Comparison of ENCODE assay signal across 8 mouse cellular contexts in the genomic region with DNA sequence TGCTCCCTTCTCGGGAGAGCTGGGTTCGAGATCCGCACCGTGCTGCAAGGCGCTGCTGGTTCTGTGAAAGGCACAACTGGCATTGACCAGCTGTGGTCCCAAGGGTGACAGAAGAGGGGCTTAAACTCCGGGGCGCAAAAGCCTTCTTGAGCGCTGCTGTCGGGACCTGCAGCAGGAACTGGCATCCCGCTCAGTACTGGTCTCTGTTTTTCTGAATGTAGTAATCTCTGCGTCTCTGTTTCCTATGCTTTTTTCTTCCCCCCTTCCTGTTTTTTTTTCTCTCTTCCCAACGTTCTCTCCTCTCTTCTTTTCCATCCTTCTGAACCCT. TPM values are rescaled to one million over a fixed set of nuclear protein-coding genes. Genes with fewer than 3 reads are reported as not detected.
DNase-seq lines count a peak whose midpoint lies in the region; ATAC-seq and TF ChIP-seq lines count a peak whose summit lies in the region.

No protein-coding gene starts in this region.

- peak overlapping the region; percentile 67 for H3K4me2 ChIP-seq in hindbrain, embryonic 14.5 days (replicated peaks)
- H3K4me2 ChIP-seq in midbrain, embryonic 16.5 days (ENCODE audit: low read length), result peak overlapping the region; percentile 86

- intact Hi-C loops in left cerebral cortex, adult 2 months (cut with DNase I), result loop anchor here (5.0 to 10.0 kb wide), 2 partner anchors 357 to 456 kb away; no protein-coding TSS in a partner anchor

- DNase-seq in left cerebral cortex, adult 2 months (ENCODE audit: extremely low spot score in 1 of 2, low spot score in 2 of 2), result peak in 1 of 2 experiments; percentile 18
- no peak for DNase-seq in left cerebral cortex, adult 9 months (ENCODE audit: low spot score in 2 of 2)
- DNase-seq in hindbrain, embryonic 14.5 days (ENCODE audit: low spot score), result no peak
- no peak for DNase-seq in urinary bladder, adult 2 months (ENCODE audit: low spot score)
- no peak for DNase-seq in retina, postnatal 1 day
- DNase-seq in kidney, postnatal 25 days, result no peak

- H3K9me3 ChIP-seq in hindbrain, embryonic 14.5 days (ENCODE audit: control insufficient read depth, low read length), result no peaks in the 10 kb centered on the region
- no peaks in the 10 kb centered on the region for H3K9me3 ChIP-seq in midbrain, embryonic 16.5 days (replicated peaks; ENCODE audit: control insufficient read depth, low read length, poor library complexity, severe bottlenecking)

- WGBS in hindbrain, embryonic 14.5 days, result 3% methylated on average over 12 of the region's 12 CpGs
- 2% methylated on average over 12 of the region's 12 CpGs for WGBS in midbrain, embryonic 16.5 days

- H3K27ac ChIP-seq in left cerebral cortex, adult 2 months, result peak overlapping the region; percentile 96
- H3K27ac ChIP-seq in embryonic fibroblast, embryonic 13.5 days (ENCODE audit: insufficient read depth, low read length), result no peak overlapping the region
- peak overlapping the region; percentile 86 for H3K27ac ChIP-seq in hindbrain, embryonic 14.5 days
- H3K27ac ChIP-seq in midbrain, embryonic 16.5 days (ENCODE audit: low read length), result peak overlapping the region; percentile 92

- TF ChIP-seq CTCF in left cerebral cortex, adult 2 months (IDR thresholded peaks at IDR 0.05), result no peak
- TF ChIP-seq CTCF in embryonic fibroblast, embryonic 13.5 days (IDR thresholded peaks at IDR 0.05; ENCODE audit: borderline replicate concordance, insufficient read depth, low read length), result no peak

- H3K9ac ChIP-seq in hindbrain, embryonic 14.5 days, result peak overlapping the region; percentile 59
- H3K9ac ChIP-seq in midbrain, embryonic 16.5 days (ENCODE audit: low read depth, low read length), result peak overlapping the region; percentile 81

- H3K4me1 ChIP-seq in embryonic fibroblast, embryonic 13.5 days (ENCODE audit: control insufficient read depth, insufficient read depth, low read length), result no peaks in the 10 kb centered on the region
- H3K4me1 ChIP-seq in hindbrain, embryonic 14.5 days (replicated peaks; ENCODE audit: control insufficient read depth, insufficient read depth, low read length), result no peaks in the 10 kb centered on the region
- peaks cover 3% of the 10 kb centered on the region for H3K4me1 ChIP-seq in midbrain, embryonic 16.5 days (ENCODE audit: control insufficient read depth, insufficient read depth, low read length)

- TF ChIP-seq POLR2A in embryonic fibroblast, embryonic 13.5 days (IDR thresholded peaks at IDR 0.05; ENCODE audit: low read depth, low read length), result no peak

- H3K27me3 ChIP-seq in hindbrain, embryonic 14.5 days (ENCODE audit: control insufficient read depth, insufficient read depth, low read length), result peaks cover 4% of the 10 kb centered on the region; the same call in 1 of the 2 replicates
- H3K27me3 ChIP-seq in midbrain, embryonic 16.5 days (ENCODE audit: control insufficient read depth, insufficient read depth, low read depth, low read length), result no peaks in the 10 kb centered on the region

- no peak for ATAC-seq in hindbrain, embryonic 14.5 days (ENCODE audit: low FRiP score)
- peak; percentile 50; the same call in 1 of the 2 replicates for ATAC-seq in midbrain, embryonic 16.5 days

- H3K4me3 ChIP-seq in left cerebral cortex, adult 2 months, result peak overlapping the region; percentile 74
- peak overlapping the region; percentile 26 for H3K4me3 ChIP-seq in embryonic fibroblast, embryonic 13.5 days (ENCODE audit: insufficient read depth, low read length)
- H3K4me3 ChIP-seq in hindbrain, embryonic 14.5 days (replicated peaks; ENCODE audit: low read length), result peak overlapping the region; percentile 42
- peak overlapping the region; percentile 64 for H3K4me3 ChIP-seq in midbrain, embryonic 16.5 days (ENCODE audit: low read depth, low read length)

- H3K36me3 ChIP-seq in hindbrain, embryonic 14.5 days (replicated peaks; ENCODE audit: control insufficient read depth, insufficient read depth), result no peaks in the 10 kb centered on the region
- no peaks in the 10 kb centered on the region for H3K36me3 ChIP-seq in midbrain, embryonic 16.5 days (ENCODE audit: control insufficient read depth, insufficient read depth, low read length)

RNA-seq across cellular contexts. Expression of gene Opcml, which starts 1.0 kb away (rescaled TPM):
- 100 to 1,000 TPM; 250 to 251 TPM for total RNA-seq in left cerebral cortex, adult 2 months (2021)
- 0.15 and 0.83 TPM in 2 replicates for polyA plus RNA-seq in embryonic fibroblast, embryonic 13.5 days (2011; ENCODE audit: insufficient read length, low read depth, missing spikeins)
- polyA plus RNA-seq in hindbrain, embryonic 14.5 days (2014; fragmentation: Nextera tagmentation; extraction: Ambion mirVana), result 42.9 and 46.3 TPM in 2 replicates
- 67.8 and 73.0 TPM in 2 replicates for polyA plus RNA-seq in midbrain, embryonic 16.5 days (2015; fragmentation: Nextera tagmentation; extraction: Ambion mirVana)
- 1.4 and 2.3 TPM in 2 replicates for polyA plus RNA-seq in urinary bladder, adult 2 months (2012; rRNA removed)

Comparison
In these comparisons a context has a peak if more than half of its experiments do, and no peak if none do; other contexts are left out.
1. RNA of gene Opcml, which starts 1.0 kb away (polyA plus RNA-seq): 67.8 to 73.0 TPM in midbrain, embryonic 16.5 days and 42.9 to 46.3 TPM in hindbrain, embryonic 14.5 days; 1.4 to 2.3 TPM in urinary bladder, adult 2 months and 0.15 to 0.83 TPM in embryonic fibroblast, embryonic 13.5 days; every median in the first group is over 10 times any median in the second.
2. Peak in every context shown above with its lines, with median percentiles within 50 percentile points of each other: H3K4me3 ChIP-seq.